Mouse (Mus musculus): ENCODE measurements around the gene Tesk1.

DNA sequence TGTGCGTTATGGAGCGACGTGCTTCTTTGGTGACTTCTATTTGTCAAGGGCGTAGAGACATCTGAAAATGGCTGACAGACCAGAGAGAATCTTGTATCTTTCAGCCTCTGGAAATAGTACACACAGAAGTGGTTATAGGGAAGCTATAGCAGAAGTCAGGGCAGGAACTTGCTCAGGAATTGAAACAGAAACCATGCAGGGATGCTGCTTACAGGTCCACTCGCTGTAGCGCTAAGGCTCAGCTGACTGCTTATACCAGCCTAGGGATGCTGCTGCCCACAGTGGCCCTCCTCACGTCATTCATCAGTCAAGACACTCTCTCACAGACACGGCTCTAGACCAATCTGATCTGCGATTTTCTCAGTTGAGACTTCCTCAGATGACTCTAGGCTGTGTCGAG is 28.6 kb downstream of the Tesk1 start:
- no peak for TF ChIP-seq CTCF (IDR thresholded peaks at IDR 0.05)
- TF ChIP-seq EP300 (IDR thresholded peaks at IDR 0.05) = no peak

Data from lung, postnatal 0 days (tissue).